Mouse (Mus musculus) kidney, postnatal 10 days (tissue): ENCODE measurements around the gene Lgr4.
A peak's percentile ranks its signal among the peaks of the same experiment; 100 is the strongest.
"Not testable (repeated sequence)": the region's sequence is repeated elsewhere in the genome, so short reads cannot be mapped to it uniquely, and the experiment has no call there.

Experiments used
- DNase-seq: peaks from one replicate; pipeline ENCODE4 v3.0.0; 2021; ENCODE audit warnings: mixed read lengths

The Lgr4 gene

GRCm38 (mm10) chr2:109917496-109918413 is at the start of gene Lgr4:
Gene Lgr4, plus strand, starts transcription at chr2:109917647.
- DNase-seq, result peak; percentile 97

GRCm38 (mm10) chr2:109879429-109879828 is 38.0 kb upstream of the Lgr4 start:
- not testable (repeated sequence) for DNase-seq

GRCm38 (mm10) chr2:109881111-109881510 is 36.3 kb upstream of the Lgr4 start:
- no peak for DNase-seq

- no peak for DNase-seq
Measured at GRCm38 (mm10) chr2:109881625-109882024, 35.8 kb upstream of the Lgr4 start.

GRCm38 (mm10) chr2:109884106-109884505 is 33.3 kb upstream of the Lgr4 start:
- DNase-seq, result no peak

- no peak for DNase-seq
Measured at GRCm38 (mm10) chr2:109884507-109884906, 32.9 kb upstream of the Lgr4 start.

- no peak for DNase-seq
Measured at GRCm38 (mm10) chr2:109890068-109890467, 27.4 kb upstream of the Lgr4 start.

GRCm38 (mm10) chr2:109890597-109890996 is 26.9 kb upstream of the Lgr4 start, which contains the start of gene Lin7c:
Gene Lin7c, plus strand, starts transcription at chr2:109890853.
- peak; percentile 97 for DNase-seq

GRCm38 (mm10) chr2:109891031-109891430 is 26.4 kb upstream of the Lgr4 start:
- no peak for DNase-seq

GRCm38 (mm10) chr2:109891471-109891870 is 26.0 kb upstream of the Lgr4 start:
- DNase-seq, result no peak

GRCm38 (mm10) chr2:109896311-109896710 is 21.1 kb upstream of the Lgr4 start:
- DNase-seq, result no peak

- DNase-seq, result no peak
Measured at GRCm38 (mm10) chr2:109902869-109903268, 14.6 kb upstream of the Lgr4 start.

GRCm38 (mm10) chr2:109904171-109904821 is 13.2 kb upstream of the Lgr4 start:
- DNase-seq, result peak; percentile 94

GRCm38 (mm10) chr2:109909122-109909521 is 8.3 kb upstream of the Lgr4 start:
- DNase-seq, result no peak

- DNase-seq, result no peak
Measured at GRCm38 (mm10) chr2:109912216-109912615, 5.2 kb upstream of the Lgr4 start.

GRCm38 (mm10) chr2:109912766-109913165 is 4.7 kb upstream of the Lgr4 start:
- DNase-seq, result no peak

- no peak for DNase-seq
Measured at GRCm38 (mm10) chr2:109913241-109913640, 4.2 kb upstream of the Lgr4 start.

- DNase-seq, result peak; percentile 37
Measured at GRCm38 (mm10) chr2:109914601-109915000, 2.8 kb upstream of the Lgr4 start.

GRCm38 (mm10) chr2:109916782-109917495 is 508 bp upstream of the Lgr4 start:
- no peak for DNase-seq

GRCm38 (mm10) chr2:109918592-109919262 is 1.3 kb downstream of the Lgr4 start:
- peak; percentile 70 for DNase-seq

GRCm38 (mm10) chr2:109920471-109920870 is 3.0 kb downstream of the Lgr4 start:
- no peak for DNase-seq

- no peak for DNase-seq
Measured at GRCm38 (mm10) chr2:109921298-109922035, 4.0 kb downstream of the Lgr4 start.
